17 mouse cellular contexts compared by ENCODE assay signal in the genomic region with DNA sequence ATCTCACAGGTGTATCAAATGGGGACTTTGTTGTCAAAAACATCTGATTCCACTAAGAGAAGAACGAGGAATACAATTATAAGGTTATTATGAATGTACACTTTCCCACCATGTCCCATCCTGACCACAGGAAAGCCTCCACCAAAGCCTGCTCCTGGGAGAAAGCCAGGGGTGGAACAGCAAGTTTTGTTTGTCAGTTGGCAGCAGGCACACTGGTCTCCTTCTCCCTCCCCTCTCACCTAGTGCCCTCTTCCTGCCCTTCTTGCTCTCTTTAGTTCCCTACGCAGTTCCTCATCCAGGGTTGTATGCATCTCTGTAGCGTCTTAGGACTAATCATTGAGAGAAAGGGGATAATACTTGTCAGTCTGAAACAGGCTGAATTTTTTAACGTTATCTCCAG.
DNase-seq lines count a peak whose midpoint lies in the region; ATAC-seq and TF ChIP-seq lines count a peak whose summit lies in the region.
"Had no signal": no experiment of that assay in that cellular context is flagged by ENCODE, and none has a peak within 500 bp of the region (broad histone marks: within the 10 kb centered on the region; RNA-seq: fewer than 3 reads in every experiment).

No protein-coding gene starts in this region.

- no peaks in the 10 kb centered on the region for H3K9me3 ChIP-seq in heart, embryonic 10.5 days
- no peaks in the 10 kb centered on the region for H3K9me3 ChIP-seq in stomach, postnatal 0 days (ENCODE audit: control insufficient read depth, low read length)
- H3K9me3 ChIP-seq: embryonic facial prominence, embryonic 15.5 days had no signal

- H3K79me2 ChIP-seq in liver, adult 2 months (ENCODE audit: control insufficient read depth, insufficient read depth, low read length), result peaks cover 20% of the 10 kb centered on the region

- H3K36me3 ChIP-seq in heart, embryonic 10.5 days, result no peaks in the 10 kb centered on the region
- H3K36me3 ChIP-seq in liver, adult 2 months (ENCODE audit: control insufficient read depth, insufficient read depth, low read length), result no peaks in the 10 kb centered on the region
- no peaks in the 10 kb centered on the region for H3K36me3 ChIP-seq in stomach, postnatal 0 days (ENCODE audit: control insufficient read depth, insufficient read depth, low read length)
- H3K36me3 ChIP-seq: embryonic facial prominence, embryonic 15.5 days had no signal

- no peak for TF ChIP-seq EP300 in stomach, postnatal 0 days (optimal IDR thresholded peaks at IDR 0.05)

- H3K4me1 ChIP-seq in heart, embryonic 10.5 days, result peaks cover 14% of the 10 kb centered on the region
- peaks cover 21% of the 10 kb centered on the region for H3K4me1 ChIP-seq in liver, adult 2 months (ENCODE audit: control insufficient read depth, insufficient read depth, low read length)
- peaks cover 18% of the 10 kb centered on the region for H3K4me1 ChIP-seq in lung, adult 2 months (ENCODE audit: control insufficient read depth, insufficient read depth, low read length)
- H3K4me1 ChIP-seq in stomach, postnatal 0 days (replicated peaks; ENCODE audit: control insufficient read depth, insufficient read depth), result no peaks in the 10 kb centered on the region; the same call in 1 of the 2 replicates

- WGBS in heart, embryonic 10.5 days, result 83% methylated on average over 4 of the region's 4 CpGs
- 18% methylated on average over 4 of the region's 4 CpGs for WGBS in liver, adult 2 months
- WGBS in lung, adult 2 months, result 26% methylated on average over 4 of the region's 4 CpGs
- 49% methylated on average over 4 of the region's 4 CpGs for WGBS in stomach, postnatal 0 days

- DNase-seq in heart, adult 11 months, result peak; percentile 96
- no peak for DNase-seq in heart, embryonic 10.5 days (ENCODE audit: low spot score)
- peak; percentile 91 for DNase-seq in liver, adult 2 months (ENCODE audit: extremely low read depth, low read depth, low spot score)
- no peak for DNase-seq in liver
- DNase-seq in lung, adult 2 months, result peak; percentile 41
- DNase-seq in stomach, postnatal 0 days (ENCODE audit: low spot score), result peak; percentile 37
- no peak for DNase-seq in neural tube, embryonic 10.5 days (ENCODE audit: extremely low spot score, low spot score)
- DNase-seq: cerebellum, postnatal 14 days; embryo, embryonic 11 days; kidney, adult 8-10 months; midbrain, embryonic 14.5 days; thymus, adult 2 months had no signal

- no peak overlapping the region for H3K27ac ChIP-seq in heart, embryonic 10.5 days
- H3K27ac ChIP-seq in liver, adult 2 months (replicated peaks; ENCODE audit: insufficient read depth, low read depth, low read length), result no peak overlapping the region
- no peak overlapping the region for H3K27ac ChIP-seq in stomach, postnatal 0 days (replicated peaks)
- H3K27ac ChIP-seq: embryonic facial prominence, embryonic 15.5 days; liver, embryonic 14.5 days had no signal

- H3K9ac ChIP-seq in liver, adult 2 months (ENCODE audit: low read depth, low read length), result no peak overlapping the region
- H3K9ac ChIP-seq in stomach, postnatal 0 days (ENCODE audit: low read length), result no peak overlapping the region
- H3K9ac ChIP-seq: embryonic facial prominence, embryonic 15.5 days; liver, embryonic 14.5 days had no signal

- no peak for TF ChIP-seq CTCF in liver, adult 2 months (IDR thresholded peaks at IDR 0.05; ENCODE audit: low read depth, low read length)
- TF ChIP-seq CTCF in lung, adult 2 months (IDR thresholded peaks at IDR 0.05; ENCODE audit: insufficient read depth, low read length), result no peak
- no peak for TF ChIP-seq CTCF in stomach, postnatal 0 days (IDR thresholded peaks at IDR 0.05; ENCODE audit: low read depth)

- peak; percentile 58; the same call in 1 of the 2 replicates for ATAC-seq in stomach, postnatal 0 days (ENCODE audit: low FRiP score, low TSS enrichment)
- no peak for ATAC-seq in erythroid progenitor cell, adult 5-6 weeks (replicated peaks; ENCODE audit: low FRiP score, poor library complexity, severe bottlenecking)
- ATAC-seq: activated CD4-positive, CD25-positive, alpha-beta regulatory T cell, adult 4 months had no signal

- no peak overlapping the region for H3K4me2 ChIP-seq in stomach, postnatal 0 days (replicated peaks; ENCODE audit: low read depth)
- H3K4me2 ChIP-seq: embryonic facial prominence, embryonic 15.5 days had no signal

- no peak for TF ChIP-seq POLR2A in liver, adult 2 months (IDR thresholded peaks at IDR 0.05; ENCODE audit: extremely low read depth, insufficient read depth, low read length)
- no peak for TF ChIP-seq POLR2A in lung, adult 2 months (IDR thresholded peaks at IDR 0.05; ENCODE audit: borderline replicate concordance, extremely low read depth, low read depth, low read length)

- H3K4me3 ChIP-seq in heart, embryonic 10.5 days, result no peak overlapping the region
- no peak overlapping the region for H3K4me3 ChIP-seq in liver, adult 2 months (ENCODE audit: insufficient read depth, low read depth, low read length)
- H3K4me3 ChIP-seq in lung, adult 2 months (replicated peaks; ENCODE audit: extremely low read depth, low read depth, low read length), result no peak overlapping the region
- no peak overlapping the region for H3K4me3 ChIP-seq in stomach, postnatal 0 days (ENCODE audit: low read depth, low read length)
- H3K4me3 ChIP-seq: embryonic facial prominence, embryonic 15.5 days; myocyte had no signal

- no peaks in the 10 kb centered on the region for H3K27me3 ChIP-seq in heart, embryonic 10.5 days (ENCODE audit: insufficient read depth, poor library complexity, severe bottlenecking)
- no peaks in the 10 kb centered on the region for H3K27me3 ChIP-seq in liver, adult 2 months (ENCODE audit: control insufficient read depth, insufficient read depth, low read length)
- H3K27me3 ChIP-seq in stomach, postnatal 0 days (ENCODE audit: control insufficient read depth, insufficient read depth, low read length), result no peaks in the 10 kb centered on the region
- H3K27me3 ChIP-seq: embryonic facial prominence, embryonic 15.5 days had no signal

Comparison
In these comparisons a context has a peak if more than half of its experiments do, and no peak if none do; other contexts are left out.
1. DNase-seq: peak in heart, adult 11 months (single experiment), liver, adult 2 months (single experiment), lung, adult 2 months (single experiment) and stomach, postnatal 0 days (single experiment); none in heart, embryonic 10.5 days (single experiment), liver (single experiment) and neural tube, embryonic 10.5 days (single experiment).